Mouse (Mus musculus) skeletal muscle tissue, adult 2 months (tissue): ENCODE data around the gene Tspyl1.

ENCODE experiments used
- DNase-seq: peaks from one replicate; pipeline ENCODE4 v3.0.0-alpha.2; 2012; ENCODE audit warnings: low read depth, low spot score

Gene Tspyl1

DNA sequence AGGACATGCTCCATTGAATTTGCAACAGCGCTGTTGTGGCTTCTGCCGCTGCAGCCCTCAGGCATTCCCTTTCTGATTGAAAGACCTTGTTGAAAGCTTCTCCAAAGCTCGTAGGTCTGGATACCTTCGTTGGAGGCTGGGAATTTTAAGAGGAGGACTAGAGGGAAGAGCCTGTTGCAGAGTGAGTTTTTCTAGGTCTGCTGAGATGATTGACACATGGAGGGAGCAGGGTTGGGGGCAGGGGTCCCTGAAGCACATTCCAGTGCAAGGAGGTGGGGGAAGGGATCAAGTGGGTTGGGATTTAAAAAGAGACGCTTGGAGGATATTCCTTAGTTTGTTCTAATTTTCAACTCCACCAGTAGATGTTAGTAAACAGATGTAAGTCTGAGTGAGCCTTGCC lies 18.4 kb downstream of the Tspyl1 start:
- DNase-seq, result no peak

DNA sequence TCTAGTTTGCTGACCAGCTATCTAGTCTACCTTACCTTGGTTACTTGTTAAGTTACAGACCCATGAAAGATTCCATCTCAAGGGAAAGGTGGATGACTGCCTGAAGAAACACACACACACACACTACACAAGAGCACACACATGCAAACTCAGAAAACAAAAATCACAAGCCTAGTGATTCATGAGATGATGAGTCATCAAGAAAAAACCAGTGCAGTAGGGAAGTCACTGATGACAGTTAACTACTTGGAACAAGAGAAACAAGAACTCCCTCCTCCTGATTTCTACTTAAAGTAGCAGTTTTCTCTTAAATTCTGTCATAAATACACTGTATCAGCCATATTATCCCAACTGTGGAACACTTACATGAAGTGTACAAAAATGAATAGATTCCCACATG lies 25.1 kb downstream of the Tspyl1 start:
- no peak for DNase-seq

DNA sequence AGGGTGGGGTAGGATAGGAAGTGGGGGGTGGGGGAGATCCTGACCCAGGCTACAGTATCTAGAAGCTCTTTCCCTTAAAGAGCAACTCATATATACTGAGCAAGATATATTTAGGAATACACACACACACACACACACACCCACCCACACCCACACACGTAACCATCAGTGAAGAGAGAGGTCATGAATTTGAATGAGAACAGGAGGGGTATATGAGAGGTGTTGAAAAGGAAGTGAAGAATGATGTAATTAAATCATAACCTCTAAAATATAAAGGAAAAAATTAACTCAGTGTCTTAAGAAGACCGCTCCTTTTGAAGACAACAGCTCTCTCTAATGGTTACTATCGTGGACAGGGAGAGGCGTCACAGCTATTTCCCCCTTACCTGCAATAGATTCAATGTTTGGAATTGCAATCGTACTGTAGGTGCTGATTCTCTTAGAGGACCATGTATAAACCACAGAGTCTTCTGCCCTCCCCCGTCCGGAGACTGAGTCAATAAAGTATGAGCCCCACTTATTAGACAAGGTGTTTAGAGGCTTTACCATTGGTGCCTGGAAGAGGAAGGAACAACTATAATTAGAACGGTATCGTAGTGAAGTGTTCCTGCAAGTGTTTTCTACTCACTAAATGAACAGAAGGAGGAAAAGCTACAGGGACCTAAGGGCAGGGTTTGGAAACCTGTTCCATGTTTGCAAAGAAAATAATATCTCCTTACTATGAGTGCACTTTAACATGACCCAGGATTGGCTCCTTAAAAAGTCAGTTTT lies 28.1 kb downstream of the Tspyl1 start:
- no peak for DNase-seq

DNA sequence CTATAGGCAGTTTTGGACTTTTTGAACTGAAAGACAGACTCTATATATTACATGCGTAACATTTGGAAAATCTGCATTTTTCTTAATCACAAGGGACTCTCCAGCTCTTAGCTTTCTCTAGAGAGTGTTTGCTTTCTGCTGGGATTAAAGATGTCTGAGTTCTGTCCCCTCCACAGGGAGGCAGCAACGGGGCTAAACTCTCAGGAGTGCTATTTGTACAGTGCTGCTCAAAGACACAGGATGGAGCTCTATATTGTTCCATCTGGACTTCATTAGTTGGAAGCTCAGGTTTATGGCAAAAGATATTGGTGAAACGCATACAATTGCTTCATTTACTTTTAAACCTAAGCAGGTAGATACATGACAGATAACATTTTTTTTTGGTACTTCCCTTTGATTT lies 30.5 kb downstream of the Tspyl1 start:
- DNase-seq, result no peak

DNA sequence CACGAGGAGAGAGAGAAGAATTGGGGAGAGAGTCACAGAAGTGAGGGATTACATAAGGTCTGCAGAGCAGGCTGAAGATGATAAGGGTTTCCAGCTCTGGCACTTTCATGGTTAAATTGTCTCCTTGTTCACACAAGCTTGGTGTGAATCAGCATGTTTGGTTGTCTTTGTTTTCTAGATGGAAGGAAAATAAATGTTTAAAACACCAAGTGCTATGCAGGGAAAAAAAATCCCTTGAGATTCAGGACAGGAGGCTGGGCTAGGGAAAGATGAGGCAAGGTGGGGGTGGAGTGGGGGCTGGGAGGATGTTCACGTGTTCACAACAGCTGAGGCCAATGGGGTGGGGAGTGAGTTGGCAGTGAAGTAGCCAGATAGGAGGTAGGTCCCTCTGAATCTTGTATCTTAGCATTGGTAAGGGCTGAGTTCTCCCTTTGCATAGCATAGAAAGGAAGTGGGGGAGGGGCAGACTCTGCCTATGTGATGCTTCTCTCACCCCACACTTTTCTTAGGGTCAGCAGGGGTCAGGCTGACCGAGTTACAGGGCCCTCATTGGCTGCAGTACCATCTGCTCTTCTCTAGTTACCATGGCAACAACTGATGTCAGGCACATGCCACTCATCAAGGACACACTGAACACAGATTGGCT lies 34.7 kb downstream of the Tspyl1 start:
- DNase-seq, result no peak

DNA sequence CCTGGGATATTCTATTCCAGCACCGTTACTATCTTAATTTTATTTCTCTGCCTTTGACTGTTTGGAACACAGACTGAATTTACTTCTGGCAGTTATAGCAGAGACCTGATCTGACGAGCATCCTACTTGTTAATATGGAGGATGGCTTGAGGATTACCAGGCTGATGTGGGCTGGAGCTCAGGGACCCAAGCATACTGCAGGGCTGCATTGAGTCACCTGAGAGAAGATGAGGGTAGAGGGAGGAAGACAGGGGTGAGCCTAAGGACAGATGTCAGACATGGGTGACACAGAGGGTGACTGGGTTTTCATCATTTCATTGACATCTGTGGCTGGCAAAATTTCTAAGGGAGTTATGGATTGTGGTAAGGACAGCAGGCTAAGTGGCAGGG lies 35.2 kb downstream of the Tspyl1 start:
- DNase-seq, result no peak

DNA sequence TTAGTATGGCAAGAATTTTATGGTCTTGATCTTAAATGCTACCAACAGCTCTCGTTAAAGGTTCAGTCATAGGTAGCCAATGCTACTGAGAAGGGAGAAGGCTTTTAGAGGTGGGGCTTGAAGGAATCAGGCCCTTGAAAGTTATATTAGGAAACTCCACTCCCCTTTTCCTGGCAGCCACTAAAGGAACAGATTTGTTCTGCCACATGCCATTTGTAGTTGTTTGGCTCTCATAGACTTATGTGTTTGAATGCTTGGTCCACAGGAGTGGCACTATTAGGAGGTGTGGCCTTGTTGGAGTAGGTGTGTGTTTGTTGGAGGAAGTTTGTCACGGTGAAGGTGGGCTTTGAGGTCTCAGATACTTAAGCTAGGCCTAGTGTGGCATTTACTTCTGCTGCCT lies 38.8 kb downstream of the Tspyl1 start:
- no peak for DNase-seq

DNA sequence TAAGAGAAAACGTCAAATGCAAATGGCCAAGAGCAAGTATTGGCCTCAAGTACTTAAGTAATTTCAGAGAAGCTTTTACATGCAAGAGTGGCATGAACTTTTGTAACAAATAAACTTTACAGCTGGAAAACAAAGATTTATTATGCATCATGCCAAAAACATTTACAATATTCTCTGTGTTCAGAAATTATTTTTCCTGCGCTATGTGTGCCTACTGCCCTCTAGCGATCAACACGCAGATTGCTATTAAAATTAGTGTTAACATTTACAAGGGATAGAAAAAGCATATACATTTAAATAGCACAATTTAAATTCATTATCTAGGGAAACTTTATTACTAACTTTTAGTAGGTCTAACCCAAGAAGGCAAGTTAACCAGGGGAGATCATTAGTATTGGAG lies 44.7 kb downstream of the Tspyl1 start:
- DNase-seq, result no peak

DNA sequence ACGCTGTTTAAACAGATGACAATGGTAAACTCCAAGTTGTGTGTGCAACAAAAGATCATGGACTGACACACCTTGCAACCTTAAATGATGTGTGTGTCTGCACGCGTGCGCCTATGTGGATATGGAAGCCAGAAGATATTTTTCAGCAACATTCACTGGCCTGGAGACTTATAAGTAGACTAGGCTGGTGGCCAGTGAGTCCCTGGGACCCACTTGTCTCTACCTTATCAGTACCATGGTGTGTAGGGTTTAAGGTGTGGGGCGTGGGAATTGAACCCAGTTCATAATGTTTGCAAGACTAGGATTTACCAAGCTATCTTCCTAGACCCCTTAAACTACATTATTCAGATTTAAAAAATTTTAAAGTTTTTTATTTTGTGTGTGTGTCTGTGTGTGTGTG lies 45.2 kb downstream of the Tspyl1 start:
- DNase-seq, result no peak

DNA sequence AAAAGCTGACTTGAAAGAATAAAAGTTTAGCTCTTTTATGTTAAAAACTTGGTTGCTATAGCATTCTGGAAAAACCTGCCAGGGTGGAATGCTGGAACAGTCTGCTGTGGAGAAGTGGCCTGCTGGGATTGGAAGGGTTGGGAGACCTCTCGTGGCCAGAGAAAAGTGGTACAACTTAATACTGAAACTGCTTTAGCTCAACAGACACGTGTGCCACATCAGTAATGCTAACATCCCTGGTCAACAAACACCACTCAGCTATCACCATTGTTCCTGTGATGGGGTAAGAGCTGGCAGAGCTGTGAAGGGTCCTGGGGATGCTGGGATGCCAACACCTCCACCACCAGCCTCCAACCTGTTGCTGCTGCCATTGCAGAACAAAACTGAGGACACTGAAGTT lies 46.3 kb downstream of the Tspyl1 start:
- no peak for DNase-seq
